24 mouse cellular contexts compared by ENCODE assay signal in genomic region chr7:49436492-49436891, GRCm38 (mm10).
DNase-seq lines count a peak whose midpoint lies in the region; ATAC-seq and TF ChIP-seq lines count a peak whose summit lies in the region.
"Had no signal": no experiment of that assay in that cellular context is flagged by ENCODE, and none has a peak within 500 bp of the region (broad histone marks: within the 10 kb centered on the region; RNA-seq: fewer than 3 reads in every experiment).

No protein-coding gene starts in this region.

- H3K36me3 ChIP-seq in intestine, embryonic 14.5 days (ENCODE audit: control insufficient read depth, insufficient read depth, low read length), result no peaks in the 10 kb centered on the region
- no peaks in the 10 kb centered on the region; the same call in 1 of the 2 replicates for H3K36me3 ChIP-seq in intestine, postnatal 0 days (ENCODE audit: control insufficient read depth, insufficient read depth)
- H3K36me3 ChIP-seq in liver, embryonic 15.5 days (replicated peaks), result no peaks in the 10 kb centered on the region
- no peaks in the 10 kb centered on the region for H3K36me3 ChIP-seq in liver, postnatal 0 days (replicated peaks; ENCODE audit: insufficient read depth, low read length)
- H3K36me3 ChIP-seq in lung, postnatal 0 days (ENCODE audit: insufficient read depth, low read length), result no peaks in the 10 kb centered on the region
- H3K36me3 ChIP-seq in stomach, postnatal 0 days (ENCODE audit: control insufficient read depth, insufficient read depth, low read length), result no peaks in the 10 kb centered on the region
- H3K36me3 ChIP-seq: G1E; heart, embryonic 12.5 days had no signal

- no peak for ATAC-seq in intestine, embryonic 14.5 days (replicated peaks; ENCODE audit: low FRiP score, low TSS enrichment, low read depth)
- no peak for ATAC-seq in intestine, postnatal 0 days
- ATAC-seq in liver, embryonic 15.5 days (ENCODE audit: insufficient read depth), result no peak
- ATAC-seq in liver, postnatal 0 days, result no peak
- ATAC-seq in lung, postnatal 0 days, result peak; percentile 58
- peak; percentile 38; the same call in 1 of the 2 replicates for ATAC-seq in stomach, postnatal 0 days (ENCODE audit: low FRiP score, low TSS enrichment)
- ATAC-seq: forebrain, postnatal 0 days had no signal

- H3K27ac ChIP-seq in intestine, embryonic 14.5 days (ENCODE audit: low read depth), result peak overlapping the region; percentile 70; the same call in 1 of the 2 replicates
- no peak overlapping the region for H3K27ac ChIP-seq in intestine, postnatal 0 days (ENCODE audit: low read depth, low read length)
- 0 out of 2 replicates have a peak overlapping the region, but pooled peaks have one; percentile 33 for H3K27ac ChIP-seq in liver, embryonic 15.5 days (replicated peaks)
- H3K27ac ChIP-seq in liver, postnatal 0 days (ENCODE audit: low read depth), result no peak overlapping the region
- H3K27ac ChIP-seq in lung, postnatal 0 days (ENCODE audit: low read length), result peak overlapping the region; percentile 55
- peak overlapping the region; percentile 78 for H3K27ac ChIP-seq in stomach, postnatal 0 days (replicated peaks)
- H3K27ac ChIP-seq: heart, adult 2 months; hindbrain, embryonic 14.5 days had no signal

- H3K4me3 ChIP-seq in intestine, embryonic 14.5 days (ENCODE audit: low read depth, low read length), result no peak overlapping the region
- no peak overlapping the region for H3K4me3 ChIP-seq in intestine, postnatal 0 days (ENCODE audit: low read depth, low read length)
- H3K4me3 ChIP-seq in liver, embryonic 15.5 days (replicated peaks), result no peak overlapping the region
- H3K4me3 ChIP-seq in liver, postnatal 0 days (ENCODE audit: low read depth, low read length), result no peak overlapping the region
- no peak overlapping the region for H3K4me3 ChIP-seq in lung, postnatal 0 days (ENCODE audit: low read depth, low read length)
- H3K4me3 ChIP-seq in stomach, postnatal 0 days (ENCODE audit: low read depth, low read length), result no peak overlapping the region
- H3K4me3 ChIP-seq: erythroblast, embryonic 14.5 days; heart, adult 2 months; heart, embryonic 12.5 days had no signal

- TF ChIP-seq CTCF in intestine, postnatal 0 days (IDR thresholded peaks at IDR 0.05; ENCODE audit: low read depth), result no peak
- TF ChIP-seq CTCF in liver, postnatal 0 days (IDR thresholded peaks at IDR 0.05; ENCODE audit: low read depth), result no peak
- no peak for TF ChIP-seq CTCF in lung, postnatal 0 days (IDR thresholded peaks at IDR 0.05)
- no peak for TF ChIP-seq CTCF in stomach, postnatal 0 days (IDR thresholded peaks at IDR 0.05; ENCODE audit: low read depth)

- WGBS in intestine, embryonic 14.5 days, result 28% methylated on average over 7 of the region's 7 CpGs
- 45% methylated on average over 7 of the region's 7 CpGs for WGBS in intestine, postnatal 0 days
- 57% methylated on average over 7 of the region's 7 CpGs for WGBS in liver, embryonic 15.5 days (ENCODE audit: insufficient replicate concordance)
- 49% methylated on average over 7 of the region's 7 CpGs for WGBS in liver, postnatal 0 days (ENCODE audit: insufficient replicate concordance)
- 32% methylated on average over 7 of the region's 7 CpGs for WGBS in lung, postnatal 0 days
- 21% methylated on average over 7 of the region's 7 CpGs for WGBS in stomach, postnatal 0 days

- H3K4me1 ChIP-seq in intestine, embryonic 14.5 days (replicated peaks; ENCODE audit: control insufficient read depth, insufficient read depth, low read length), result peaks cover 35% of the 10 kb centered on the region
- no peaks in the 10 kb centered on the region for H3K4me1 ChIP-seq in intestine, postnatal 0 days (replicated peaks; ENCODE audit: control insufficient read depth, insufficient read depth, low read length)
- 0 out of 2 replicates have a peak, but pooled peaks cover 2% of the 10 kb centered on the region for H3K4me1 ChIP-seq in liver, embryonic 15.5 days (replicated peaks)
- peaks cover 2% of the 10 kb centered on the region; the same call in 1 of the 2 replicates for H3K4me1 ChIP-seq in liver, postnatal 0 days (ENCODE audit: insufficient read depth)
- H3K4me1 ChIP-seq in lung, postnatal 0 days (ENCODE audit: insufficient read depth, low read depth, low read length), result peaks cover 14% of the 10 kb centered on the region; the same call in 1 of the 2 replicates
- 0 out of 2 replicates have a peak, but pooled peaks cover 4% of the 10 kb centered on the region for H3K4me1 ChIP-seq in stomach, postnatal 0 days (replicated peaks; ENCODE audit: control insufficient read depth, insufficient read depth)

- H3K9me3 ChIP-seq in intestine, embryonic 14.5 days (ENCODE audit: control insufficient read depth, low read length), result no peaks in the 10 kb centered on the region
- H3K9me3 ChIP-seq in intestine, postnatal 0 days (ENCODE audit: control insufficient read depth), result no peaks in the 10 kb centered on the region
- no peaks in the 10 kb centered on the region for H3K9me3 ChIP-seq in liver, embryonic 15.5 days (replicated peaks)
- no peaks in the 10 kb centered on the region for H3K9me3 ChIP-seq in liver, postnatal 0 days (ENCODE audit: low read length)
- no peaks in the 10 kb centered on the region for H3K9me3 ChIP-seq in lung, postnatal 0 days (ENCODE audit: low read length)
- H3K9me3 ChIP-seq in stomach, postnatal 0 days (ENCODE audit: control insufficient read depth, low read length), result no peaks in the 10 kb centered on the region
- H3K9me3 ChIP-seq: heart, embryonic 12.5 days had no signal

- H3K9ac ChIP-seq in intestine, embryonic 14.5 days (ENCODE audit: low read length), result no peak overlapping the region
- H3K9ac ChIP-seq in intestine, postnatal 0 days (ENCODE audit: low read depth, low read length), result no peak overlapping the region
- no peak overlapping the region for H3K9ac ChIP-seq in liver, embryonic 15.5 days
- no peak overlapping the region for H3K9ac ChIP-seq in liver, postnatal 0 days (replicated peaks)
- no peak overlapping the region for H3K9ac ChIP-seq in lung, postnatal 0 days (replicated peaks; ENCODE audit: low read depth)
- no peak overlapping the region for H3K9ac ChIP-seq in stomach, postnatal 0 days (ENCODE audit: low read length)
- H3K9ac ChIP-seq: forebrain, postnatal 0 days; heart, embryonic 12.5 days; hindbrain, embryonic 14.5 days had no signal

- no peaks in the 10 kb centered on the region for H3K27me3 ChIP-seq in intestine, embryonic 14.5 days (replicated peaks; ENCODE audit: control insufficient read depth, insufficient read depth, low read length)
- H3K27me3 ChIP-seq in intestine, postnatal 0 days (replicated peaks; ENCODE audit: control insufficient read depth, insufficient read depth, low read length), result no peaks in the 10 kb centered on the region
- no peaks in the 10 kb centered on the region for H3K27me3 ChIP-seq in liver, embryonic 15.5 days
- no peaks in the 10 kb centered on the region for H3K27me3 ChIP-seq in liver, postnatal 0 days (ENCODE audit: insufficient read depth, low read length)
- no peaks in the 10 kb centered on the region for H3K27me3 ChIP-seq in lung, postnatal 0 days (replicated peaks; ENCODE audit: insufficient read depth, low read length)
- no peaks in the 10 kb centered on the region for H3K27me3 ChIP-seq in stomach, postnatal 0 days (ENCODE audit: control insufficient read depth, insufficient read depth, low read length)
- H3K27me3 ChIP-seq: heart, embryonic 12.5 days had no signal

- TF ChIP-seq EP300 in liver, postnatal 0 days (IDR thresholded peaks at IDR 0.05; ENCODE audit: low read depth), result no peak
- TF ChIP-seq EP300 in lung, postnatal 0 days (IDR thresholded peaks at IDR 0.05), result peak; percentile 29; the same call in 1 of the 2 replicates
- no peak for TF ChIP-seq EP300 in stomach, postnatal 0 days (optimal IDR thresholded peaks at IDR 0.05)

- H3K4me2 ChIP-seq in intestine, embryonic 14.5 days (ENCODE audit: low read length), result no peak overlapping the region; the same call in 1 of the 2 replicates
- no peak overlapping the region for H3K4me2 ChIP-seq in intestine, postnatal 0 days (replicated peaks; ENCODE audit: low read depth)
- H3K4me2 ChIP-seq in liver, embryonic 15.5 days, result no peak overlapping the region; the same call in 1 of the 2 replicates
- no peak overlapping the region; the same call in 1 of the 2 replicates for H3K4me2 ChIP-seq in liver, postnatal 0 days (ENCODE audit: low read depth, low read length)
- H3K4me2 ChIP-seq in lung, postnatal 0 days (replicated peaks; ENCODE audit: low read depth, low read length), result 0 out of 2 replicates have a peak overlapping the region, but pooled peaks have one; percentile 5
- H3K4me2 ChIP-seq in stomach, postnatal 0 days (replicated peaks; ENCODE audit: low read depth), result no peak overlapping the region
- H3K4me2 ChIP-seq: heart, embryonic 12.5 days; hindbrain, embryonic 14.5 days had no signal

- DNase-seq in intestine, embryonic 14.5 days (ENCODE audit: low spot score), result no peak
- no peak for DNase-seq in liver, postnatal 0 days
- DNase-seq in lung, postnatal 0 days (ENCODE audit: low spot score), result peak; percentile 73
- no peak for DNase-seq in lung, postnatal 25 days (ENCODE audit: low spot score)
- DNase-seq in stomach, postnatal 0 days (ENCODE audit: low spot score), result no peak
- DNase-seq in adrenal gland, adult 8-10 months, result no peak
- DNase-seq: adrenal gland, postnatal 14 days; cerebellum, adult 11 months; cerebellum, adult 9-10 months; cerebellum, postnatal 36 days; forebrain, postnatal 0 days; heart, adult 2 months; kidney, adult 9 months; kidney, postnatal 10 days; left cerebral cortex, postnatal 4 days; midbrain, embryonic 14.5 days; thymus, adult 18-20 months; thymus, postnatal 25 days had no signal

Comparison
In these comparisons a context has a peak if more than half of its experiments do, and no peak if none do; other contexts are left out.
1. H3K27ac ChIP-seq: peak in intestine, embryonic 14.5 days (single experiment), liver, embryonic 15.5 days (single experiment), lung, postnatal 0 days (single experiment) and stomach, postnatal 0 days (single experiment); none in intestine, postnatal 0 days (single experiment) and liver, postnatal 0 days (single experiment).
2. ATAC-seq: peak in lung, postnatal 0 days (single experiment) and stomach, postnatal 0 days (single experiment); none in intestine, embryonic 14.5 days (single experiment), intestine, postnatal 0 days (single experiment), liver, embryonic 15.5 days (single experiment) and liver, postnatal 0 days (single experiment).